Mouse (Mus musculus): ENCODE measurements around the gene Rab30.
"Not testable (repeated sequence)": the region's sequence is repeated elsewhere in the genome, so short reads cannot be mapped to it uniquely, and the experiment has no call there.

The Rab30 gene

GRCm38 (mm10) chr7:92741152-92741860, at the start of gene Rab30:
TSS of gene Rab30 (plus strand) at chr7:92741603.
- peak; percentile 95 for DNase-seq (ENCODE audit: low spot score)

GRCm38 (mm10) chr7:92696395-92696794, 45.0 kb upstream of the Rab30 start:
- no peak for DNase-seq (ENCODE audit: low spot score)

- DNase-seq (ENCODE audit: low spot score) = no peak
Measured at GRCm38 (mm10) chr7:92698770-92699169, 42.6 kb upstream of the Rab30 start.

- no peak for DNase-seq (ENCODE audit: low spot score)
Measured at GRCm38 (mm10) chr7:92703661-92704060, 37.7 kb upstream of the Rab30 start.

- DNase-seq (ENCODE audit: low spot score) = no peak
Measured at GRCm38 (mm10) chr7:92705534-92705933, 35.9 kb upstream of the Rab30 start.

- DNase-seq (ENCODE audit: low spot score) = no peak
Measured at GRCm38 (mm10) chr7:92706711-92707110, 34.7 kb upstream of the Rab30 start.

GRCm38 (mm10) chr7:92709573-92709972, 31.8 kb upstream of the Rab30 start:
- no peak for DNase-seq (ENCODE audit: low spot score)

- DNase-seq (ENCODE audit: low spot score) = no peak
Measured at GRCm38 (mm10) chr7:92711593-92711992, 29.8 kb upstream of the Rab30 start.

GRCm38 (mm10) chr7:92715055-92715454, 26.3 kb upstream of the Rab30 start:
- DNase-seq (ENCODE audit: low spot score) = no peak

GRCm38 (mm10) chr7:92720156-92720905, 21.1 kb upstream of the Rab30 start:
- DNase-seq (ENCODE audit: low spot score) = no peak

- DNase-seq (ENCODE audit: low spot score) = no peak
Measured at GRCm38 (mm10) chr7:92723750-92724149, 17.7 kb upstream of the Rab30 start.

GRCm38 (mm10) chr7:92724261-92724660, 17.1 kb upstream of the Rab30 start:
- no peak for DNase-seq (ENCODE audit: low spot score)

GRCm38 (mm10) chr7:92729583-92729982, 11.8 kb upstream of the Rab30 start:
- not testable (repeated sequence) for DNase-seq (ENCODE audit: low spot score)

GRCm38 (mm10) chr7:92730465-92730864, 10.9 kb upstream of the Rab30 start:
- no peak for DNase-seq (ENCODE audit: low spot score)

- DNase-seq (ENCODE audit: low spot score) = no peak
Measured at GRCm38 (mm10) chr7:92730959-92731358, 10.4 kb upstream of the Rab30 start.

- DNase-seq (ENCODE audit: low spot score) = no peak
Measured at GRCm38 (mm10) chr7:92732136-92732535, 9.3 kb upstream of the Rab30 start.

GRCm38 (mm10) chr7:92737560-92737959, 3.8 kb upstream of the Rab30 start:
- no peak for DNase-seq (ENCODE audit: low spot score)

GRCm38 (mm10) chr7:92739956-92740355, 1.4 kb upstream of the Rab30 start:
- DNase-seq (ENCODE audit: low spot score) = no peak

GRCm38 (mm10) chr7:92740411-92741115, 840 bp upstream of the Rab30 start:
- no peak for DNase-seq (ENCODE audit: low spot score)

- DNase-seq (ENCODE audit: low spot score) = no peak
Measured at GRCm38 (mm10) chr7:92741861-92742249, 452 bp downstream of the Rab30 start.

GRCm38 (mm10) chr7:92742341-92742741, 938 bp downstream of the Rab30 start:
- no peak for DNase-seq (ENCODE audit: low spot score)

GRCm38 (mm10) chr7:92742774-92743173, 1.4 kb downstream of the Rab30 start:
- no peak for DNase-seq (ENCODE audit: low spot score)

- no peak for DNase-seq (ENCODE audit: low spot score)
Measured at GRCm38 (mm10) chr7:92743325-92743724, 1.9 kb downstream of the Rab30 start.

Measured in layer of hippocampus, adult 9-10 months (tissue).